Mouse (Mus musculus) kidney, postnatal 10 days (tissue): ENCODE results near the gene Atad5.
"Not testable (repeated sequence)": the region's sequence is repeated elsewhere in the genome, so short reads cannot be mapped to it uniquely, and the experiment has no call there.

Experiments
- DNase-seq: peaks from one replicate; pipeline ENCODE4 v3.0.0; 2021; ENCODE audit warnings: mixed read lengths

Gene Atad5

GRCm38 (mm10) chr11:80151541-80151940 lies 62.3 kb downstream of the Atad5 start:
- DNase-seq = no peak

- DNase-seq = peak; percentile 49
These were observed 63.2 kb downstream of the Atad5 start for GRCm38 (mm10) chr11:80152376-80152775.

- peak; percentile 96 for DNase-seq
These were observed 64.8 kb downstream of the Atad5 start, which contains the start of gene Adap2 for GRCm38 (mm10) chr11:80153857-80154495. Adap2 (plus strand) TSS chr11:80154105.

- DNase-seq = no peak
These were observed 65.3 kb downstream of the Atad5 start for GRCm38 (mm10) chr11:80154501-80154900.

GRCm38 (mm10) chr11:80155541-80155940 lies 66.3 kb downstream of the Atad5 start:
- no peak for DNase-seq

- DNase-seq = no peak
These were observed 66.8 kb downstream of the Atad5 start for GRCm38 (mm10) chr11:80155961-80156360.

- DNase-seq = no peak
These were observed 67.6 kb downstream of the Atad5 start for GRCm38 (mm10) chr11:80156841-80157240.

GRCm38 (mm10) chr11:80159018-80159417 lies 69.8 kb downstream of the Atad5 start:
- DNase-seq = no peak

- no peak for DNase-seq
These were observed 71.8 kb downstream of the Atad5 start for GRCm38 (mm10) chr11:80161041-80161440.

GRCm38 (mm10) chr11:80163362-80164116 lies 74.3 kb downstream of the Atad5 start:
- no peak for DNase-seq

GRCm38 (mm10) chr11:80164224-80164623 lies 75.0 kb downstream of the Atad5 start:
- DNase-seq = no peak

- DNase-seq = no peak
These were observed 78.9 kb downstream of the Atad5 start for GRCm38 (mm10) chr11:80168121-80168520.

GRCm38 (mm10) chr11:80168611-80169249 lies 79.5 kb downstream of the Atad5 start:
- no peak for DNase-seq

GRCm38 (mm10) chr11:80169629-80170028 lies 80.4 kb downstream of the Atad5 start:
- no peak for DNase-seq

GRCm38 (mm10) chr11:80170351-80170750 lies 81.2 kb downstream of the Atad5 start:
- DNase-seq = no peak

GRCm38 (mm10) chr11:80171884-80172283 lies 82.7 kb downstream of the Atad5 start:
- DNase-seq = peak; percentile 74

- DNase-seq = no peak
These were observed 84.9 kb downstream of the Atad5 start for GRCm38 (mm10) chr11:80173963-80174670.

- DNase-seq = peak; percentile 60
These were observed 88.0 kb downstream of the Atad5 start for GRCm38 (mm10) chr11:80176911-80177895.

- no peak for DNase-seq
These were observed 89.1 kb downstream of the Atad5 start for GRCm38 (mm10) chr11:80178316-80178715.

- no peak for DNase-seq
These were observed 92.0 kb downstream of the Atad5 start for GRCm38 (mm10) chr11:80181021-80181749.

GRCm38 (mm10) chr11:80183054-80183704 lies 94.0 kb downstream of the Atad5 start:
- not testable (repeated sequence) for DNase-seq
